Mouse (Mus musculus) G1E (cell line): ENCODE results near the gene Vps13a.

Experiments
- CTCF ChIP-seq: IDR thresholded peaks from 2 replicates; pipeline ENCODE4 v1.5.1; 2012; ENCODE audit warnings: low read depth, low read length, inconsistent platforms, mixed read lengths
- GATA1 ChIP-seq: IDR thresholded peaks from 2 replicates; pipeline ENCODE4 v1.6.1; 2012; ENCODE audit warnings: borderline replicate concordance, low read length, inconsistent platforms, mixed read lengths
- TAL1 ChIP-seq: conservative IDR thresholded peaks from 2 replicates; pipeline ENCODE4 v1.6.1; 2012; ENCODE audit warnings: low read depth, low read length, inconsistent platforms, mixed read lengths

DNA sequence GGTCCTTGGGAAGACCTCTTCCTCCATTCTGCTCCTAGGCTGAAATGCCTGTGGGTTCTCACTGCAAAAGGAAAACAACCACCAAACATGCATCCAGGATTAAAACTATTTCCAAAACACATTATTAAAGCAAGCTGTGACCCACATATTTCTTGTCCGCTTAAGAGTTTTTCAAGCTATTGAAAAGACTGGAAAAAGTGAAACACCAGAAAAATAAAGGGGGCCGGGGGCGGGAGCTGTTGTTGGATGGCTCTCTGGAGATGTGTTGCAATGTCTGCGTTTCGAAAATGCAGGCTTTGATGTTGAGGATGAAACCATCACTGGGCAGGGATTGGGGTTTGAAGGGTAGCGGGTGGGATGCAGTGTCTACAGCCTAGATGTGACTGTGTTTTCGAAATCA is 196.2 kb downstream of the Vps13a start:
- TF ChIP-seq GATA1 (no peak), CTCF (no peak), TAL1 (no peak)
